Mouse (Mus musculus) limb, embryonic 15.5 days (tissue): Measurements from ENCODE around the gene Brinp2. TPM values are rescaled to one million over a fixed set of nuclear protein-coding genes. Genes with fewer than 3 reads are reported as not detected.
A peak's percentile ranks its signal among the peaks of the same experiment; 100 is the strongest.

Experiments
- ATAC-seq: fragments of 200-750 bp; cut with Nextera tagmentation; 2 replicates; pipeline ENCODE4 v1.8.0; 2017; ENCODE audit warnings: low read depth, moderate TSS enrichment; ENCODE audit not compliant: insufficient number of reproducible peaks, low FRiP score, low TSS enrichment
- H3K27ac ChIP-seq: fragments of 300-500 bp; sonication (generic); 2 replicates; pipeline ENCODE4 v1.5.1; 2015; ENCODE audit warnings: moderate library complexity, mild to moderate bottlenecking, inconsistent platforms
- H3K27me3 ChIP-seq: fragments of 300-500 bp; sonication (generic); 2 replicates; pipeline ENCODE4 v1.6.1; 2015; ENCODE audit warnings: inconsistent platforms
- H3K36me3 ChIP-seq: fragments of 300-500 bp; sonication (generic); 2 replicates; pipeline ENCODE4 v1.6.1; 2015; ENCODE audit warnings: inconsistent platforms
- H3K4me1 ChIP-seq: fragments of 300-500 bp; sonication (generic); 2 replicates; pipeline ENCODE4 v1.6.1; 2015; ENCODE audit warnings: inconsistent platforms
- H3K4me2 ChIP-seq: fragments of 300-500 bp; sonication (generic); 2 replicates; pipeline ENCODE4 v1.6.1; 2015; ENCODE audit warnings: mild to moderate bottlenecking, inconsistent platforms
- H3K4me3 ChIP-seq: fragments of 300-500 bp; sonication (generic); 2 replicates; pipeline ENCODE4 v1.5.1; 2015; ENCODE audit warnings: mild to moderate bottlenecking, inconsistent platforms
- H3K9ac ChIP-seq: fragments of 300-500 bp; sonication (generic); 2 replicates; pipeline ENCODE4 v1.6.1; 2015; ENCODE audit warnings: inconsistent platforms
- H3K9me3 ChIP-seq: fragments of 300-500 bp; sonication (generic); 2 replicates; pipeline ENCODE4 v1.6.1; 2016; ENCODE audit warnings: inconsistent platforms
- WGBS: fragments of 180-500 bp; shearing (Covaris S2); methylation state at CpG from one replicate; pipeline ENCODE4 v1.1.7; 2015; 5-methylcytosine and 5-hydroxymethylcytosine counted together
- polyA plus RNA-seq: library from polyadenylated mRNA; unstranded; fragments of >200 nt; fragmentation: Nextera tagmentation; extraction: Ambion mirVana; gene quantifications from 2 replicates; pipeline ENCODE4 v1.2.1, GENCODE M21; 2015

Brinp2 gene
- polyA plus RNA-seq, 1 experiment from 2014 or later = 0.27 TPM

- H3K36me3 ChIP-seq = no peaks in the 10 kb centered on the region
- H3K4me1 ChIP-seq = no peaks in the 10 kb centered on the region
- ATAC-seq = no peak
- H3K27me3 ChIP-seq = no peaks in the 10 kb centered on the region
- no peak overlapping the region for H3K9ac ChIP-seq
- no peak overlapping the region for H3K27ac ChIP-seq
- no peak overlapping the region for H3K4me2 ChIP-seq
- H3K9me3 ChIP-seq = no peaks in the 10 kb centered on the region
- 48% methylated on average over 7 of the region's 7 CpGs for WGBS
- H3K4me3 ChIP-seq = no peak overlapping the region
Measured at GRCm38 (mm10) chr1:158283869-158284268, 72.3 kb downstream of the Brinp2 start.

- 85% methylated on average over 9 of the region's 9 CpGs for WGBS
Measured at GRCm38 (mm10) chr1:158272058-158272457, 84.1 kb downstream of the Brinp2 start.

GRCm38 (mm10) chr1:158267020-158267571, 89.0 kb downstream of the Brinp2 start:
- Histone ChIP-seq H3K9ac (no peak overlapping the region), H3K27me3 (no peaks in the 10 kb centered on the region), H3K4me1 (no peaks in the 10 kb centered on the region), H3K4me2 (no peak overlapping the region), H3K27ac (no peak overlapping the region), H3K4me3 (no peak overlapping the region), H3K9me3 (no peaks in the 10 kb centered on the region), H3K36me3 (no peaks in the 10 kb centered on the region)
- 27% methylated on average over 8 of the region's 8 CpGs for WGBS
- ATAC-seq = 0 out of 2 replicates have a peak, but pooled peaks have one; percentile 55

More at GRCm38 (mm10) chr1:158272058-158272457, 84.1 kb downstream of the Brinp2 start:
- Histone ChIP-seq H3K27me3 (no peaks in the 10 kb centered on the region), H3K4me2 (no peak overlapping the region), H3K4me3 (no peak overlapping the region), H3K27ac (no peak overlapping the region), H3K9me3 (no peaks in the 10 kb centered on the region), H3K9ac (no peak overlapping the region), H3K4me1 (no peaks in the 10 kb centered on the region), H3K36me3 (no peaks in the 10 kb centered on the region)
- ATAC-seq = no peak

GRCm38 (mm10) chr1:158266293-158267019, 89.7 kb downstream of the Brinp2 start:
- Histone ChIP-seq H3K9ac (no peak overlapping the region), H3K36me3 (no peaks in the 10 kb centered on the region), H3K4me2 (no peak overlapping the region), H3K27me3 (no peaks in the 10 kb centered on the region), H3K27ac (no peak overlapping the region), H3K4me3 (no peak overlapping the region), H3K9me3 (no peaks in the 10 kb centered on the region), H3K4me1 (no peaks in the 10 kb centered on the region)
- ATAC-seq = no peak
- 36% methylated on average over 3 of the region's 3 CpGs for WGBS

GRCm38 (mm10) chr1:158259516-158260235, 96.5 kb downstream of the Brinp2 start:
- Histone ChIP-seq H3K9me3 (no peaks in the 10 kb centered on the region), H3K36me3 (no peaks in the 10 kb centered on the region), H3K27me3 (no peaks in the 10 kb centered on the region), H3K4me1 (no peaks in the 10 kb centered on the region), H3K4me3 (no peak overlapping the region), H3K9ac (no peak overlapping the region), H3K4me2 (no peak overlapping the region), H3K27ac (no peak overlapping the region)
- WGBS = 85% methylated on average over 5 of the region's 5 CpGs
- ATAC-seq = no peak

- Histone ChIP-seq H3K36me3 (no peaks in the 10 kb centered on the region), H3K27me3 (no peaks in the 10 kb centered on the region), H3K9me3 (no peaks in the 10 kb centered on the region), H3K4me2 (no peak overlapping the region), H3K4me3 (no peak overlapping the region), H3K27ac (no peak overlapping the region), H3K9ac (no peak overlapping the region), H3K4me1 (no peaks in the 10 kb centered on the region)
- 69% methylated on average over 6 of the region's 6 CpGs for WGBS
- ATAC-seq = no peak
Measured at GRCm38 (mm10) chr1:158258685-158259292, 97.3 kb downstream of the Brinp2 start.

GRCm38 (mm10) chr1:158255912-158256680, 100.0 kb downstream of the Brinp2 start:
- Histone ChIP-seq H3K27me3 (0 out of 2 replicates have a peak, but pooled peaks cover 1% of the 10 kb centered on the region), H3K9ac (no peak overlapping the region), H3K27ac (no peak overlapping the region), H3K4me3 (no peak overlapping the region), H3K4me2 (no peak overlapping the region), H3K4me1 (peaks cover 4% of the 10 kb centered on the region; the same call in 1 of the 2 replicates), H3K36me3 (no peaks in the 10 kb centered on the region), H3K9me3 (no peaks in the 10 kb centered on the region)
- ATAC-seq = no peak
- WGBS = 80% methylated on average over 9 of the region's 9 CpGs

GRCm38 (mm10) chr1:158252682-158253222, 103.4 kb downstream of the Brinp2 start:
- Histone ChIP-seq H3K9me3 (no peaks in the 10 kb centered on the region), H3K27ac (no peak overlapping the region), H3K9ac (no peak overlapping the region), H3K27me3 (0 out of 2 replicates have a peak, but pooled peaks cover 2% of the 10 kb centered on the region), H3K4me1 (peaks cover 4% of the 10 kb centered on the region; the same call in 1 of the 2 replicates), H3K4me2 (no peak overlapping the region), H3K4me3 (no peak overlapping the region), H3K36me3 (no peaks in the 10 kb centered on the region)
- no peak for ATAC-seq
- WGBS = 40% methylated on average over 8 of the region's 8 CpGs

GRCm38 (mm10) chr1:158248266-158248665, 107.9 kb downstream of the Brinp2 start:
- no peak for ATAC-seq
- no peak overlapping the region for H3K9ac ChIP-seq
- WGBS = 83% methylated on average over 3 of the region's 3 CpGs
- peaks cover 4% of the 10 kb centered on the region; the same call in 1 of the 2 replicates for H3K4me1 ChIP-seq
- H3K27me3 ChIP-seq = 0 out of 2 replicates have a peak, but pooled peaks cover 2% of the 10 kb centered on the region
- H3K9me3 ChIP-seq = no peaks in the 10 kb centered on the region
- H3K36me3 ChIP-seq = no peaks in the 10 kb centered on the region
- no peak overlapping the region for H3K27ac ChIP-seq
- H3K4me3 ChIP-seq = no peak overlapping the region
- H3K4me2 ChIP-seq = no peak overlapping the region

- Histone ChIP-seq H3K4me1 (no peaks in the 10 kb centered on the region), H3K9ac (no peak overlapping the region), H3K4me3 (no peak overlapping the region), H3K4me2 (no peak overlapping the region), H3K27ac (no peak overlapping the region), H3K27me3 (0 out of 2 replicates have a peak, but pooled peaks cover 2% of the 10 kb centered on the region), H3K36me3 (no peaks in the 10 kb centered on the region), H3K9me3 (no peaks in the 10 kb centered on the region)
- WGBS = 91% methylated on average over 14 of the region's 14 CpGs
- ATAC-seq = no peak
Measured at GRCm38 (mm10) chr1:158246476-158247153, 109.5 kb downstream of the Brinp2 start.
